Mouse (Mus musculus): ENCODE measurements around the gene Iqgap2.
A peak's percentile ranks its signal among the peaks of the same experiment; 100 is the strongest.

The Iqgap2 gene

GRCm38 (mm10) chr13:95657171-95657570 is 234.6 kb downstream of the Iqgap2 start:
- no peak for ATAC-seq (ENCODE audit: low TSS enrichment)

- ATAC-seq (ENCODE audit: low TSS enrichment), result peak; percentile 93
Observed at GRCm38 (mm10) chr13:95655284-95655683, 236.4 kb downstream of the Iqgap2 start.

DNA sequence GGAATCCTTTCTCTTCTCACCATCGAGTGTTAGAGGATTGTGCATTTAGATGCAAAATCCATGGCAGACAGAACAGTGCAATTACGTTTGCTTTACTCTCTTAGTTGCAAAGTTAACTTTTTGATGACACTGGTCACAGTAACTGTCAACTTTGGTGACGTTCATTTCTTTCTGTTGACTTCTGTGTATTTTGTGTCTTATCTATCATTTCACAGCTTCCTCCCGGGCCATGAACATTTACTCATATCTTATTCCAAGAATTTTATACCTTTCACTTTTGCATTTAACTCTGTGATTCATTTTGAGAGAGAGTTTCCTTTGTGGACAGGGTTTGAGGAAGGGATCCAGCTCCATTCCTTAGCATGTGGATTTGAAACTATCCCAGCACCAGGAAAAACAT is 238.0 kb downstream of the Iqgap2 start:
- ATAC-seq (ENCODE audit: low TSS enrichment), result no peak

DNA sequence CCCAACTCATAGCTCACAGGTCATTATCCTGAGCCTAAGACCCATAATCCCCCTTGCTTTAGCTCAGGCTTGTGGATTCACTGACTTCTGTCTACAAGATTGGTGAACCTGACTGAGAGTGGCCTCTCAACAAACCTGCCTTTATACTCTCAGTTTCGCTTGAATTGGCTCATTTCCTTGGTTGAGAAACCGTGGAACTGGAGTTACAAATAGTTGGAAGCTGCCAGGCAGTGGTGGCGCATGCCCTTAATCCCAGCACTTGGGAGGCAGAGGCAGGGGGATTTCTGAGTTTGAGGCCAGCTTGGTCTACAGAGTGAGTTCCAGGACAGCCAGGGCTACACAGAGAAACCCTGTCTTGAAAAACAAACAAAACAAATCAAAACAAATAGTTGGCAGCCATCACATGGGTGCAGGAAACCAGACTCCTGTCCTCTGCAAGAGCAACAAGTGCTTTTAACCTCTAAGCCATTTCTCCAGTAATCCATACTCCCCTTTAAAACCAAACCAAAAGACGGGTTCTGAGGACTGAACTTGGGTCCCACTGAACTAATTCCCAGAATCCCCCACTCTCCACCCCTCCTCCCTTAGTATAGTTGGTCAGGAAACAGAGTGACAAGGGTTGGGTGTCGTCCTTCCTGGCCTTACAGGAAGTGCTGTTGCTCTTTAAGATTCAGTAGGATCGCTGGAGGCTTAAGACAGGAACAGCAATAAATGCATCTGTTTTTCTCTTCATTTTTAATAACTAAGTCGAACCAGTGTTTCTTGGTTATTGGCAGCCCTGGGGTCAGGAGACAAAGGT is 239.7 kb downstream of the Iqgap2 start:
- ATAC-seq (ENCODE audit: low TSS enrichment), result no peak

GRCm38 (mm10) chr13:95649941-95650340 is 241.8 kb downstream of the Iqgap2 start:
- no peak for ATAC-seq (ENCODE audit: low TSS enrichment)

DNA sequence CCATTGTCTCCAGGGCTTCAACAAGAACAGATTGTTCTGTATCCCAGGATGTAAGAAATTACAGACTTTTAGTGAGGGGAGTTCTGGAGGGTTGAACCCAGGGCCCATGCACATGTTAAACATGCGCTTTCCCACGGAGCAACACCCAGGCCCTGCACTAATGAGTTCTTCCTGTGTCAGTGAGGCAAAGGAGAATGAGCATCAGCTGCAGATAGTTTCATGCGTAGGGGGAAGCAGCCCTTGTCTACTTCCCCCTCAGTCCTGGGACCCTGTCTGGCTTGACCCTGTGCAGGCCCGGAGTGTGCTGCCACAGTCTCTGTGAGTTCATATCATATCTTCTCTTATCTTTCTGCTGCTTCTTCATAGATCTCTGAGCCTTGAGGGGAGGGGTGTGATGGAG is 244.5 kb downstream of the Iqgap2 start:
- no peak for ATAC-seq (ENCODE audit: low TSS enrichment)

GRCm38 (mm10) chr13:95646687-95647111 is 245.0 kb downstream of the Iqgap2 start:
- no peak for ATAC-seq (ENCODE audit: low TSS enrichment)

GRCm38 (mm10) chr13:95643740-95644139 is 248.0 kb downstream of the Iqgap2 start:
- no peak for ATAC-seq (ENCODE audit: low TSS enrichment)

- no peak for ATAC-seq (ENCODE audit: low TSS enrichment)
Observed at GRCm38 (mm10) chr13:95641061-95641986, 250.4 kb downstream of the Iqgap2 start.

GRCm38 (mm10) chr13:95640408-95640807 is 251.3 kb downstream of the Iqgap2 start:
- ATAC-seq (ENCODE audit: low TSS enrichment), result no peak

- ATAC-seq (ENCODE audit: low TSS enrichment), result no peak
Observed at GRCm38 (mm10) chr13:95639336-95640116, 252.2 kb downstream of the Iqgap2 start.

DNA sequence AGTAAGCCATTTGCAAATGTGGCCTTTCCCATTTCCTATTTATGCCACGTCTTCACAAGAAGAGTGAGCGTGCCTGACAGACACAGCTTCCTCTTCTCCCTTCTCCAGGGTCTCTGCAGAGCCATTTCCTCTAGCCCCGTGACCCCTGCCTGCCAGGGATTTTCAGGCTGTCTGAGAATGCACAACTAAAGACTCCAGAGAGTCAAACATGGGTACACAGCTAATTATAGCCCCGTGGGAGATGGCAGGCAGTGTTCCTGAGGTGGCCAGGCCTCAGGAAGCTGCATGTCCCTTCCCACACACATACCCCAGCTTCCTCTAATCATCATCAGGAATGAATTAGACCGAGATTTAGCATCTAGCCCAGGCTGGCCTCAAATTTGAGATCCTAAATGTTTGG is 252.8 kb downstream of the Iqgap2 start:
- ATAC-seq (ENCODE audit: low TSS enrichment), result no peak

DNA sequence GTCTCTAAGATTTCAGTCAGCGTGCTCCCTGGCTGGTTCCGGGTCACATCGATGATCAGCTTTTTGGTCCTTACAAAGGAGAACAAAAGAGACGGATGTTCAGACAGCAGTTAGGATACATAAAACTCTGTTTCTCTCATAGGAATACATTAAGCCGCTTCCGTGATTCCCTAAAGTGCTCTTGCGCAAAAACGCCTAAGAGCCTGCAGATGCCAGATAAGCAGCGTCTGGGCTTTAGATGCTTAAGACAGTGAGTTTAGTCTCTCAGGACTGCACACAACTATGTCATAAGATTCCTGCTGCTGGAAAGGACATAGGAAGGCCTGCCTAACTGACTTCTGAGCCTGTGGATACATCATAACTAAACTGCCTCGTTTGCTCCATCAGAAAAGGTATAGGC is 254.0 kb downstream of the Iqgap2 start:
- ATAC-seq (ENCODE audit: low TSS enrichment), result no peak

DNA sequence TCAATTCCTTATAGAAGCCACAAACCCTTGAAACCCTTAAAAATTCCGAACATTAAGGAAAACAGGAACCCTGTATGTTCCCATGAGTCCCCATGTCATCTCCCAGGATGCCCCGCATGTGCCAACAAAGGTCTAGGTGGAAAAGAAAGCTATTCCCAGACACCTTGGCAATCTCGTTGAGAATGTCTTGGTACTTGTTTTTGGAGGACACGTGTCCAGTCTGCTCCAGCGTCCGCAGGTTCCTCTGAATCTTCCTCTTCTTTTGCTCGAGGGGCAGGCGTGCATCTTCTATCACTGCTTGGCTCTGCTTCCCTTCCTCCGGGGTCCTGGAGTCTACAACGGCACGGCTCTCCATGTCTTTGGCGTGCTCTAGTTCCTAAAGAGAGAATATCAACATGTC is 256.4 kb downstream of the Iqgap2 start:
- no peak for ATAC-seq (ENCODE audit: low TSS enrichment)

- no peak for ATAC-seq (ENCODE audit: low TSS enrichment)
Observed at GRCm38 (mm10) chr13:95634451-95634850, 257.3 kb downstream of the Iqgap2 start.

DNA sequence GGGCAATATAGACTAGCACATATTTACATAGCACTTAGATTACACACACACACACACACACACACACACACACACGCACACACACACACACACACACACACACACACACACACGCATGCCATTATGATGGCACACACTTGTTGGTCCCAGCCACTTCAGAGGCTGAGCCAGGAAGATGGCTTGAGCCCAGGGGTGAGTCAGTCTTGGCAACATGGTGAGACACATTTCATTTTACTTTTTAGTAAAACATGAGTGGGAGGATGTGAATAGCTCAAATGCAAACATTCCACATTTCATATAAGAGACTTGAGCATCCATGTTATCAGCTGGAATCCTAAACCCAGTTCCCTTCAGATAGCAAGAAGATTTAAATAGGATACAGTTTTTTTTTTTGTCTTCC is 258.3 kb downstream of the Iqgap2 start:
- ATAC-seq (ENCODE audit: low TSS enrichment), result peak; percentile 80

GRCm38 (mm10) chr13:95632144-95632543 is 259.6 kb downstream of the Iqgap2 start:
- no peak for ATAC-seq (ENCODE audit: low TSS enrichment)

DNA sequence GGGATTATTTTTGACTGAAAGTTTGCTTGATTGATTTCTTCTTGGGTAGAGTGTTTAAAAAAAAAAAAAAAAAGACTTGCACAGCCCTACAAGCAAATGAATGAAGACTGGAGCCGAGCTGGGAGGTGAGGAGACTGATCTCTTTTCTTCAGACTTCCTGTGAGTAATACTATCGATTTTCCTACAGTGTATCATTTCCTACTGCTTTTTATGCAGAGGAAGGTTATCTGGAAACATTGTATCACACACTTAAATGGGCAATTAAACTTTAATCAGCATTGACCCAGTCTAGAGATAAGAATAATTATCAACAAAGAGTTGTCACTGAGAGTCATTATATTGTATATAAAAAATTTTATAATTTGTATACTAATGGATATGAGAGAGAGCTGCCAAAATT is 261.0 kb downstream of the Iqgap2 start:
- no peak for ATAC-seq (ENCODE audit: low TSS enrichment)

- ATAC-seq (ENCODE audit: low TSS enrichment), result no peak
Observed at GRCm38 (mm10) chr13:95629751-95630150, 262.0 kb downstream of the Iqgap2 start.

DNA sequence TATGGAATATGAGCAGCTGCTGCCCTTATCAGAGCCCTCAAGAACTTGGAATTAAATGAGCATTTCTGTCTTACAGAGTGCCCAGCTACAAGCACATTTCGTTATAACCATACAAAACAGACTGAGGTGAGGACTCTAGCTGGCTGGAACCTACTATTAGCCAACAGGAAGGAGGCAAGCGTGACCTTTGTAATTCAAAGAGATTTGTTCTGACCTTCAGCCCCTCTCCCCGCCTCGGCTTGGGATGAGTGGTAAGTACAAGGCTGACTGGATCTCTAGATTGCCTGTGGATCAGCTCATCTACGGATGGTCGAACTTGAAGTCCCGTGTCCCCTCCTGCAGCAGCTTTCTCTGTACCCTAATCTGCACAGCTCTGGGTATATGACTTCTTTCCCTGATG is 265.0 kb downstream of the Iqgap2 start:
- no peak for ATAC-seq (ENCODE audit: low TSS enrichment)

- ATAC-seq (ENCODE audit: low TSS enrichment), result no peak
Observed at GRCm38 (mm10) chr13:95623042-95623441, 268.7 kb downstream of the Iqgap2 start.

DNA sequence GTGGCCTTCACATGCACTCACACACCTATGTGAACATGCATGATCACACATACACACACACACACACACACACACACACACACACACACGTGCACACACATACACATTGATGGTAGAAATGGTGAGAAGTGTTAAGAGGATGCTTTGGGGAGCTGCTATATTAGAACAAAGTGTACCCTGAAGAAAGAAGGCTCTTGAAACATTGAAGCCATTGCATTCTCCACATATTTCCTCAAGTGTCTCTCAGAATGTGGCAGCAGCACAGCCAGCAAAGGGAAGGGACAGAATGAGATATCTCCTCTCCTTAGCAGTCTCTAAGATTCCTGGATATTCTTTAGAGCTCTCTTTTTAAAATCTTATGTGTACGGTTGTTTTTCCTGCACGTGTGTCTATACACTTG is 270.2 kb downstream of the Iqgap2 start:
- ATAC-seq (ENCODE audit: low TSS enrichment), result no peak
